Mouse (Mus musculus) spleen, adult 2 months (tissue): Measurements from ENCODE around the gene Bmp2k.

Experiments
- CTCF ChIP-seq: fragments of 200-500 bp; IDR thresholded peaks from 2 replicates; pipeline ENCODE4 v1.5.1; 2011; ENCODE audit warnings: mild to moderate bottlenecking, inconsistent platforms; ENCODE audit not compliant: insufficient read depth, insufficient read length, insufficient replicate concordance; ENCODE audit errors: extremely low read depth
- POLR2A ChIP-seq: fragments of 200-500 bp; IDR thresholded peaks from 2 replicates; pipeline ENCODE4 v1.6.1; 2011; ENCODE audit warnings: low read depth, low read length, inconsistent platforms

- no peak for TF ChIP-seq CTCF
- TF ChIP-seq POLR2A, result no peak
Observed at GRCm38 (mm10) chr5:96981987-96982386, 15.5 kb upstream of the Bmp2k start.
